Mouse (Mus musculus) midbrain, embryonic 12.5 days (tissue): Measurements from ENCODE around the gene Armc8. TPM values are rescaled to one million over a fixed set of nuclear protein-coding genes. Genes with fewer than 3 reads are reported as not detected.

Source experiments
- ATAC-seq: fragments of 200-750 bp; cut with Nextera tagmentation; 2 replicates; pipeline ENCODE4 v1.8.0; 2017; ENCODE audit warnings: low read depth, moderate TSS enrichment, moderate library complexity; ENCODE audit not compliant: low FRiP score
- H3K27ac ChIP-seq: fragments of 300-500 bp; sonication (generic); replicated peaks from 2 replicates; pipeline ENCODE4 v1.5.1; 2016; ENCODE audit warnings: mild to moderate bottlenecking
- H3K27me3 ChIP-seq: fragments of 300-500 bp; sonication (generic); 2 replicates; pipeline ENCODE4 v1.6.1; 2016; ENCODE audit warnings: mild to moderate bottlenecking
- H3K36me3 ChIP-seq: fragments of 300-500 bp; sonication (generic); 2 replicates; pipeline ENCODE4 v1.6.1; 2016
- H3K4me1 ChIP-seq: fragments of 300-500 bp; sonication (generic); 2 replicates; pipeline ENCODE4 v1.6.1; 2016
- H3K4me2 ChIP-seq: fragments of 300-500 bp; sonication (generic); replicated peaks from 2 replicates; pipeline ENCODE4 v1.6.1; 2016; ENCODE audit warnings: mild to moderate bottlenecking, moderate library complexity
- H3K4me3 ChIP-seq: fragments of 300-500 bp; sonication (generic); 2 replicates; pipeline ENCODE4 v1.5.1; 2016; ENCODE audit warnings: mild to moderate bottlenecking
- H3K9ac ChIP-seq: fragments of 300-500 bp; sonication (generic); replicated peaks from 2 replicates; pipeline ENCODE4 v1.6.1; 2016; ENCODE audit warnings: mild to moderate bottlenecking, moderate library complexity
- H3K9me3 ChIP-seq: fragments of 300-500 bp; sonication (generic); 2 replicates; pipeline ENCODE4 v1.6.1; 2016; ENCODE audit warnings: mild to moderate bottlenecking
- WGBS: fragments of 180-500 bp; shearing (Covaris S2); methylation state at CpG from one replicate; pipeline ENCODE4 v1.1.7; 2016; 5-methylcytosine and 5-hydroxymethylcytosine counted together
- polyA plus RNA-seq: library from polyadenylated mRNA; unstranded; fragments of >200 nt; fragmentation: Nextera tagmentation; extraction: Ambion mirVana; gene quantifications from 2 replicates; pipeline ENCODE4 v1.2.1, GENCODE M21; 2016

The Armc8 gene
- polyA plus RNA-seq, 1 experiment from 2014 or later: 40.9 TPM

DNA sequence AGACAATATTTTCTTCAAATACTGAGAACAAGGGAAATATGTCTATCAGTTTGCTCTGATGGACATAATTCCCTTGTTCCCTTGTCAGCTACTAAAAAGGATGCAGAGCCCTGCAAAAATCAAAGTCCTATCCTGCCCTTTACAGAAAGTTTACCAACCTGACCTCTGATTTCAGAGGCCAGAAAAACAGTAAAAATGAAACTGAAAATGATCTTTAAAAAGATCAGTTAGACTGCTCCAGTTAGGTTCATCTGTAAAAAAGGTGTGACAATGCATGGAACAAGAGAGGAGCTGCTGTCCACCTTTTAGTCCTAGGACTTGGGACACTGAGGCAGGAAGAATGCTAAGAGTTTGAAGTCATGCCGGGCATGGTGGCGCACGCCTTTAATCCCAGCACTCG lies 77.6 kb downstream of the Armc8 start:
- 93% methylated on average over 4 of the region's 4 CpGs for WGBS
- ATAC-seq: no peak
- Histone ChIP-seq H3K27me3 (no peaks in the 10 kb centered on the region), H3K9ac (no peak overlapping the region), H3K36me3 (peaks cover 71% of the 10 kb centered on the region), H3K4me1 (no peaks in the 10 kb centered on the region), H3K4me3 (no peak overlapping the region), H3K27ac (no peak overlapping the region), H3K4me2 (no peak overlapping the region), H3K9me3 (no peaks in the 10 kb centered on the region)

DNA sequence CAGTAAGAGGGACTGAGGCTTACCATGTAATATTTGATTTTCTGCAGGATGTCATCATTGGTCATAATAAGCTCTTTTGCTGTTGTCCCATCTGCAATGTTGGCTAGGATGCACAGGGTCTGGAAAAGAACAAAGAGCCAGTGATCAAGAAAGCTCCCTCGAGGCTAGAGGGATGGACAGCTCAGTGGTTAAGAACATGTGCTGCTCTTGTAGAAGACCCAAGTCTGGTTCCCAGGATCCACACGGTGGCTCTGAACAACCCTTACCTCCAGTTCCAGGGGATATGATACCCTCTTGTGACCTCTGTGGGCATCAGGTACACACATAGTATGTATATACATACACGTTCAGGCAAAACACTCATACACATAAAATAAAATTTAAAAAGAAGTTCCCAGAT lies 80.9 kb downstream of the Armc8 start:
- WGBS: 88% methylated on average over 3 of the region's 3 CpGs
- peaks cover 60% of the 10 kb centered on the region for H3K36me3 ChIP-seq
- H3K4me2 ChIP-seq: no peak overlapping the region

GRCm38 (mm10) chr9:99487126-99487695 lies 81.5 kb downstream of the Armc8 start:
- Histone ChIP-seq H3K27me3 (no peaks in the 10 kb centered on the region), H3K4me1 (no peaks in the 10 kb centered on the region), H3K4me2 (no peak overlapping the region), H3K9ac (no peak overlapping the region), H3K9me3 (no peaks in the 10 kb centered on the region), H3K4me3 (no peak overlapping the region), H3K27ac (no peak overlapping the region), H3K36me3 (peaks cover 59% of the 10 kb centered on the region)
- no peak for ATAC-seq
- 91% methylated on average over 8 of the region's 8 CpGs for WGBS

More for the DNA sequence above, 80.9 kb downstream of the Armc8 start:
- no peak for ATAC-seq
- Histone ChIP-seq H3K9me3 (no peaks in the 10 kb centered on the region), H3K27ac (no peak overlapping the region), H3K27me3 (no peaks in the 10 kb centered on the region), H3K4me3 (no peak overlapping the region), H3K9ac (no peak overlapping the region), H3K4me1 (no peaks in the 10 kb centered on the region)

- peaks cover 58% of the 10 kb centered on the region for H3K36me3 ChIP-seq
- no peak overlapping the region for H3K4me2 ChIP-seq
- no peak overlapping the region for H3K4me3 ChIP-seq
- no peak overlapping the region for H3K27ac ChIP-seq
- no peak for ATAC-seq
- no peak overlapping the region for H3K9ac ChIP-seq
- WGBS: 96% methylated on average over 4 of the region's 4 CpGs
- H3K4me1 ChIP-seq: no peaks in the 10 kb centered on the region
- no peaks in the 10 kb centered on the region for H3K9me3 ChIP-seq
- H3K27me3 ChIP-seq: no peaks in the 10 kb centered on the region
Observed at GRCm38 (mm10) chr9:99485144-99485543, 83.6 kb downstream of the Armc8 start.

- Histone ChIP-seq H3K4me2 (no peak overlapping the region), H3K9me3 (no peaks in the 10 kb centered on the region), H3K4me1 (no peaks in the 10 kb centered on the region), H3K9ac (no peak overlapping the region), H3K27ac (no peak overlapping the region), H3K36me3 (peaks cover 53% of the 10 kb centered on the region), H3K27me3 (no peaks in the 10 kb centered on the region), H3K4me3 (no peak overlapping the region)
- no peak for ATAC-seq
Observed at GRCm38 (mm10) chr9:99484632-99485031, 84.1 kb downstream of the Armc8 start.

DNA sequence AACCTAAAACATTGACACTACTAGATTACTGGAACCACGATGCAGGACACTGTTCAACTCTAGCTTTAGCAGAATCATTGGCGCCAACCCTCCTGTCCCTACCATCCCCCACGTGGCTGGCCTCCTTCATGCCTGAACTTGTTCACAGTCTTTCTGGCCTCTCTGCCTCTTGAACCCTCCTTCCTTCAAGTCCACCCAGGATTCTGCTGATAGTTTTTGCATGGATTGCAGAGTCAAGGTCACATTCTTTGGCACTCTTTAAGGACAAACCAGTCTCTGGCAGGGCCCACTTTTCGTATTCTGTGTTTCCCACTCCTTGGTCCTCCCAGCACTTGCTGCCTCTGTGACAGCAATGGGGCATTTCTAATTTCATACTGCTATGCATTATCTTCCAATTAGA lies 85.5 kb downstream of the Armc8 start:
- Histone ChIP-seq H3K27ac (no peak overlapping the region), H3K9ac (no peak overlapping the region), H3K9me3 (no peaks in the 10 kb centered on the region), H3K4me3 (no peak overlapping the region), H3K4me1 (no peaks in the 10 kb centered on the region), H3K36me3 (peaks cover 39% of the 10 kb centered on the region), H3K27me3 (no peaks in the 10 kb centered on the region), H3K4me2 (no peak overlapping the region)
- WGBS: 91% methylated on average over 4 of the region's 4 CpGs
- no peak for ATAC-seq

- no peak overlapping the region for H3K9ac ChIP-seq
- H3K9me3 ChIP-seq: no peaks in the 10 kb centered on the region
- H3K36me3 ChIP-seq: peaks cover 26% of the 10 kb centered on the region
Observed at GRCm38 (mm10) chr9:99480764-99481163, 87.9 kb downstream of the Armc8 start.

DNA sequence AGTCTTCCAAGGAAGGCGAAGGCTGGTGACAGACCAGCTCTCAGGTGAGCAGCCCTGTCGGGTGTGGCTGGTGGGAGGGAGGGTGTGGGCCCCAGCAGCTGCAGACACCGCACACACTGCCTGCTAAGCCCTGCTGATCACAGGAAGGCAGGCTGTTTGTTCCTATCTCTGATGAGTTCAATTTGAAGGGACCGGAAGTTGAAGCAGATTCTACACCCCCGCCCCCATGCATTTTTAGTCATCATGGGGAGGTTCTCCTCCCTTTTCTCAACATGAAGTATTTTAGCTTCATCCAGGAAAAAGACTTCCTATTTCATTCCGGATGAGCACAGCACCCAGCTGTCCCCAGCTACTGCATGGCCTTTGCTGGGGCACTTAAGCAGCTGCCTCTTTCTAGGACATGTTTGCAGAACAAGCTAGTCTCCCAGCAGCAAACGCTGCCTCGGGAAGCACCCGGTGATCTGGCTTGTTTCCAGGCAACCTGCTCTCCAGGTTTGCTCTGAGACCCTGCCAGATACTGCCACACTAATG lies 89.5 kb downstream of the Armc8 start:
- Histone ChIP-seq H3K9me3 (no peaks in the 10 kb centered on the region), H3K36me3 (peaks cover 35% of the 10 kb centered on the region), H3K4me2 (no peak overlapping the region), H3K9ac (no peak overlapping the region), H3K27ac (no peak overlapping the region), H3K27me3 (no peaks in the 10 kb centered on the region), H3K4me3 (no peak overlapping the region), H3K4me1 (no peaks in the 10 kb centered on the region)
- ATAC-seq: no peak
- 79% methylated on average over 9 of the region's 9 CpGs for WGBS

More at GRCm38 (mm10) chr9:99480764-99481163, 87.9 kb downstream of the Armc8 start:
- Histone ChIP-seq H3K4me1 (no peaks in the 10 kb centered on the region), H3K27me3 (no peaks in the 10 kb centered on the region), H3K27ac (no peak overlapping the region), H3K4me2 (no peak overlapping the region), H3K4me3 (no peak overlapping the region)
- WGBS: 94% methylated on average over 4 of the region's 4 CpGs
- ATAC-seq: no peak

DNA sequence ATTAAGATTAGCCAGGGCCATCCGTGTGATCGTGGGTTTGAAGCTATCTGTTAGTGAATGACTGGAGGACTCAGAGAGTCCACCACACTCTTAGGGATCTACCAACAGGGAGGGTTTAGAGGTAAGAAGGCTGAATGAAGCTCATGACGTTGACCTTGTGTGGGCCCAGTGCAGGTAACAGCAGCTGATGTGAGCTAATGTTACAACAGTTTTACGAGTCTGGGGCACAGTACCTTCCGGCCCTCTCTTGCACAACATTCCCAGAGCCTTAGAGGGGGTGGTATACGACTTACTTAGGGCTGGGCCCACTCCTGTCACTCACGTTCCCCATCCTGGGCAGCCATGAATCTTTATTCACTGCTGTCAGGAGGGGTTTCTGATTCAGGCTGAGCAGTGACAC lies 97.4 kb downstream of the Armc8 start:
- Histone ChIP-seq H3K36me3 (peaks cover 19% of the 10 kb centered on the region; the same call in 1 of the 2 replicates), H3K9me3 (no peaks in the 10 kb centered on the region), H3K4me3 (no peak overlapping the region), H3K4me2 (no peak overlapping the region), H3K4me1 (no peaks in the 10 kb centered on the region), H3K9ac (no peak overlapping the region), H3K27ac (no peak overlapping the region), H3K27me3 (no peaks in the 10 kb centered on the region)
- no peak for ATAC-seq
- WGBS: 90% methylated on average over 7 of the region's 7 CpGs

DNA sequence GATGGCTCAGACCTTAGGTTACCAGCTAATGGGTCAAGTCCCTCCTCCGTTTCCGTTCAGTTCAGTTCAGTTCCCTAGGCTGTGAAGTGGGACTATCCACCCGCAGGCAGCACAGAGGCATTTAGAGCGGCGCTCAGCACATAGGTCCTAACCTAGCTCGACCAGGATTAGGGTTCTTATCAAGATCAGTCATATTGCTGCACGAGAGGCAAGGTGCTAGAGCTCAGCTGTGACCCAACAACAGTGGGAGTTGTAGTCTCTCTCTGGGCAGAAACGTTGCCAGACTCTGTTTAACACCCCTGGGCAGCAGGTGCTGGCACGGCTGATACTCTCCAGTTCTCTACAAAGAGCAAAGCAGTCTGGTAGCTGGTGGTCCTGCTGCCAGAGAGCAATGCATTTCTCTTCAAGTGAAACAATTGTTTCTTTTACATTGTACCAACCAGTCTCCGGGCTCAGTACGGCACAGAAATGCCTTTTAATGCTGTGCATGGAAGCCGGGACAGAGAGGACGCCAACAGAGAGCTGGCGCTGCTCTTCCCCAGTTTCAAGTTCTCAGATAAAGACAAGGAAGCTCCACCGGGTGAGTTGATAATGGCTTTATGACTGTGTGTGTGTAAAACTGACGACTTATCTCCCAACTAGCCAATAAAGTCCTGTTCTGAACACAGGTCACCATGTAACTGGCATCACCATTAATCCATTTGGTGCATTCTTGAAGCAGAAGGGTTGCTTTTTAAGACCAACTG lies 98.2 kb downstream of the Armc8 start:
- no peaks in the 10 kb centered on the region for H3K9me3 ChIP-seq
- no peak overlapping the region for H3K4me2 ChIP-seq
- no peaks in the 10 kb centered on the region for H3K27me3 ChIP-seq
- no peak for ATAC-seq
- 0 out of 2 replicates have a peak, but pooled peaks cover 12% of the 10 kb centered on the region for H3K36me3 ChIP-seq
- no peak overlapping the region for H3K4me3 ChIP-seq
- H3K9ac ChIP-seq: no peak overlapping the region
- WGBS: 84% methylated on average over 16 of the region's 16 CpGs
- H3K27ac ChIP-seq: no peak overlapping the region
- H3K4me1 ChIP-seq: no peaks in the 10 kb centered on the region

DNA sequence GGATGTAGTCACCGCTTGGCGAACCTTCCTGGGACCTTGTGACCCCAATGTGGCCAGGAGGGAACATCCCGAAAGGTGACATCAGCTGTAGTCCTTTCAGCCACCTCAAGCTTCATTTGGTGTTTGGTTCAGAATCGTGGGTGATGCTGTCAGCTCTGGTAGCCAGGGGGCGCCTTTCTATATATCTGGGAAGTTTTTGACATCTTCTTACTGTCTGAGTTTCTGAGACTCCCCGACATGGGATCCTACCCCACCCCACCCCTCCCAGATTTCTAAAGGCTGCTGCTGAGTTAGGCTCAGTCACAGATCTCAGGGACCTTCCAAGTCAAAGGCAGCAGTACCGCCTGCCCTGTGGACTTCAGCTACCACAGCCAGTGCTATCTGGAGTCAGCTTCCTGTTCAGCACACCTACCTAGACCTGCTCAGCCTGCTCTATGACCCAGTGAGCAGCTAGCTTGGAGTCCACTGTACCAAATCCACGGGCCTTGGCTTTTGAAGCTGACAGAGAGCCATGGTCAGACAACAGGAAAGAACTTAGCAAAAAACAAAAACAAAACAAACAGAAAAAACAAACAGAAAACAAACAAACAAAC lies 98.9 kb downstream of the Armc8 start:
- no peaks in the 10 kb centered on the region for H3K9me3 ChIP-seq
- H3K4me1 ChIP-seq: no peaks in the 10 kb centered on the region
- no peak for ATAC-seq
- H3K27ac ChIP-seq: no peak overlapping the region
- no peak overlapping the region for H3K9ac ChIP-seq
- WGBS: 72% methylated on average over 8 of the region's 8 CpGs
- H3K36me3 ChIP-seq: 0 out of 2 replicates have a peak, but pooled peaks cover 6% of the 10 kb centered on the region
- no peaks in the 10 kb centered on the region for H3K27me3 ChIP-seq
- no peak overlapping the region for H3K4me2 ChIP-seq
- H3K4me3 ChIP-seq: no peak overlapping the region

GRCm38 (mm10) chr9:99468572-99468971 lies 100.1 kb downstream of the Armc8 start:
- Histone ChIP-seq H3K4me1 (no peaks in the 10 kb centered on the region), H3K9me3 (no peaks in the 10 kb centered on the region), H3K27me3 (no peaks in the 10 kb centered on the region), H3K36me3 (no peaks in the 10 kb centered on the region), H3K27ac (no peak overlapping the region), H3K9ac (no peak overlapping the region), H3K4me2 (no peak overlapping the region), H3K4me3 (no peak overlapping the region)
- WGBS: 88% methylated on average over 9 of the region's 9 CpGs
- no peak for ATAC-seq
